Mouse (Mus musculus) central nervous system, embryonic 11.5 days (tissue): ENCODE results near the gene Krt84. TPM values are rescaled to one million over a fixed set of nuclear protein-coding genes. Genes with fewer than 3 reads are reported as not detected.

Source experiments
- polyA plus RNA-seq: library from polyadenylated mRNA; depleted of rRNA; stranded (reverse); fragments of >200 nt; gene quantifications from 2 replicates; pipeline ENCODE4 v1.2.3, GENCODE M21; 2012; rRNA removed

Gene Krt84
- not detected in 2 replicates for polyA plus RNA-seq

DNA sequence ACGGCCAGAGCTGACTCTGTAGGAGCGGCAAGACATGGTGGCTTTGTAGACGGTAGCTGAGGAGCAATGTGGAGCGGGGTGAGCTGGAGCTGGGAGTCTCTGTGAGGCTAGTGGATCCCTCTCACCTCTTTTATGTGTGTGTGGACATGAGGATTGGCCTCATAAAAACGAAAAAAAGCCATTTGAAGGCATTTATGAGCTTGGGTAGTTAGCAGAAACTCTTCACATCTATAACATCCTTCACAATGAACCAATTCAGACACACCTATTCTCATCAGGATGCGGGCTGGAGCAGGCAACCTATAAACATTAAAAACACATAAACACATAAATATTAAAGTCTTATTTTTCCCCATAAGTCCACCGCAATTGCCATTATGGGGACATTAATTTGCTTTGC lies at the start of gene Krt84:
Gene Krt84, minus strand, starts transcription at position 101 of the 400 bp plus-strand sequence.

DNA sequence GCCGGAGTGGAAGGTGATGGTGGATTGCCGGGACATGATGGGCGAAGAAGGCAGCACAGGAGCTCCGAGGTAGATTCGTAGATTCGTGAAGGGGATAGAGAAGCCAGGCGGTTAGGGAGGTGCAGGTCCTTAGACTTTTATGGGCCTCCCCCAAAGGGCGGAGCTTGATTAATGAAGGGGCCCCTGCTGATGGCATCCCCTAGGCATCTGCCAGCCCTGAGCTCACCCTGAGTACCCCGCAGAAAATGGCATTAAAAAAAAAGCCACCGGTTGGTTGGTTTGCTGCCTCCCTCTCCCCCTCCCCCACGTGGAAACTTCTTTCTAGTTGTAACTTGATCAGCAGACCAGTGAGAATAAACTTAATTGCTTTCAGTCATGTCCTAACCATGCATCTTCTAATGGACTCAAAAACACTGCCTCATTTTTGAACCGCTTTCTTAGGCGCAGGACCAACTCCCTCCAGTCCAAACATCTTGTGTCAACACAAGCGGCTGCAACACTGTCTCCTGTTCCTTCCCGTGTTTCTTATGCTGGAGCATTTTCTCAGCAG lies 41.3 kb upstream of the Krt84 start, which contains the start of gene Krt75:
Gene Krt75, minus strand, starts transcription at position 109 of the 550 bp plus-strand sequence.

DNA sequence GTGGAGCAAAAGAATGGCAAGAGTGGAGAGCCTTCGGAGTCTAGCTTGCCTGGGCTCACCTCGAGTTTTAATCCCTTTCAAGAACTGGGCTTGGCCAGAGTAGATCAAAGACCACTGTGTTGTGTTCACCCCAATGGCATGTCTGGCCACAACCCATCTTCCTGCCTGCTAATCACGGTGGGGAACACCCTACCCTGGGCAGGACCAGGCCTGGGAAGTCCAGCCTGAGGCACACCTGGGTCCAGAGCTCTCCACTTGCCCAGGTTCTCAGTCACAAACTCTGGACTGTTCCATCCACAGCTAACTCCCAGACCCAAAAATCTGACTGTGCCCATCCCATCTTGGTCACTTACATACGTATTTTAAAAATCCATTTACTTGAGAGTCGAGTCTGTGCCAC lies 30.2 kb upstream of the Krt84 start, which contains the start of gene Krt90:
Gene Krt90, minus strand, starts transcription at position 101 of the 400 bp plus-strand sequence.

DNA sequence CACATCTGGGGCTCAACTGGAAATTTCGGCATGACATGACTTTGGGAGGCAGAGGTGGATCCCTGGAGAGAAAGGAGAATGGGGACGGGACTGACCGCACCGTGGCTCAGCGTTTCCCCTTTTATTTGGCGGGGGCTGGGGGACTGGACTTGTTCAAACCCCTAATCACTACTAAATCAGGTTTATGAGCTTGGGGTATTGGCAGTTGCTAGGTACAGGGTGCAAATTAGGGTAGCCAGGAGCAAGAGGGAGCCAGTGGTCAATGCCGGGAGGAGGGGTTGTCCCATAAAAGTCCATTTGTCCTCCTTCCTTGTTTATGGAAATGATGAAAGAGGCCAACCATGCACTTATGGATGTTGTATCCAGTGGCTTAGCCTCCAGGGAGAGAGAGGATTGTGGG lies 17.9 kb upstream of the Krt84 start, which contains the start of gene Krt82:
Gene Krt82, minus strand, starts transcription at position 101 of the 400 bp plus-strand sequence.

DNA sequence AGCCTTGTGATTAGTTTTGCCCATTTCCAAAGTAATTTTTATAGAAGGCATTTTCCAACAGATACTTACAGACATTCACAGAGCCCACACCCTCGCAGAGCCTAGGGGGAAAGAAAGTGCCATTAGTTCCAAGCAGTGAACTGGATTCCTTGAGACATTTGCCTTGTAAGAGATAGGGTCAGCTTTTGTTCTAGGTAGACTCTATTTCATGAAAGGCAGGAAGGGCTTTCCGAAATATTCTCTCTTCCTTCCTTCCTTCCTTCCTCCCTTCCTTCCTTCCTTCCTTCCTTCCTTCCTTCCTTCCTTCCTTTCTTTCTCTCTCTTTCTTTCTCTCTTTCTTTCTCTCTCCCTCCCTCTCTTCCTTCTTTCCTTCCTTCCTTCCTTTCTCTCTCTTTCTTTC lies 15.5 kb downstream of the Krt84 start, which contains the start of gene Gm49425:
Gene Gm49425, minus strand, starts transcription at position 101 of the 400 bp plus-strand sequence.

DNA sequence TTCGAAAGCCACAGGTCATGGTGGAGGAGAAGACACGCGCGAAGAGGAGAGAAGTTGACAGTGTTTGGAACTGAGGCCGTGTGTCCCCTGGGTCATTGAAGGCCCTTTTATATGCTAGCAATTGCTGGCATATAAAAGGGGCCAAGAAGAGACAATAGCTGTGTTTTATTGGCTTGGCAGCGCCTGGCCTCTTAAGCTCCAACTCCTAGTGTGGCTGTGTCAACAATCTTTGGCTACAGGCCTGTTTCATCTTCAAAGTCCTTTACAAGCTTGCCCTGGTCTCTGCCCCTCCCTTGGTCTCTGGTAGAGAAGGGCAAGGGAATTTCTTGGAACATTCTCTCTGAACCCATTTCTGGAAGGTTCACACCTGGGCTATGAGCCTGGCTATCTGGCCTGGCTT lies 41.2 kb downstream of the Krt84 start, which contains the start of gene Krt83:
Gene Krt83, minus strand, starts transcription at position 82 of the 400 bp plus-strand sequence.

Other genes starting within 250 kb of the Krt84 start
- 51.6 and 56.7 TPM in 2 replicates for gene Atg101, start 248.5 kb downstream of the Krt84 start, polyA plus RNA-seq
- gene 6030408B16Rik, start 239.6 kb downstream of the Krt84 start, polyA plus RNA-seq = 0.28 and 1.3 TPM in 2 replicates
- 0.17 and 0.30 TPM in 2 replicates for gene Krt80, start 162.7 kb downstream of the Krt84 start, polyA plus RNA-seq
- 6.8 and 9.1 TPM in 2 replicates for gene Krt7, start 121.8 kb downstream of the Krt84 start, polyA plus RNA-seq
- gene Krt87, start 94.0 kb downstream of the Krt84 start, polyA plus RNA-seq = 0.06 and 0.27 TPM in 2 replicates
- not detected in 2 replicates for gene Krt88, start 85.1 kb downstream of the Krt84 start, polyA plus RNA-seq
- not detected in 2 replicates for gene Krt81, start 69.1 kb downstream of the Krt84 start, polyA plus RNA-seq
- not detected in 2 replicates for gene Krt86, start 59.3 kb downstream of the Krt84 start, polyA plus RNA-seq
- gene Krt83, start 41.3 kb downstream of the Krt84 start, polyA plus RNA-seq = not detected in 2 replicates
- gene Gm49425, start 15.6 kb downstream of the Krt84 start, polyA plus RNA-seq = not detected in 2 replicates
- not detected in 2 replicates for gene Krt82, start 17.8 kb upstream of the Krt84 start, polyA plus RNA-seq
- 0.23 and 0.34 TPM in 2 replicates for gene Krt90, start 30.1 kb upstream of the Krt84 start, polyA plus RNA-seq
- gene Krt75, start 41.1 kb upstream of the Krt84 start, polyA plus RNA-seq = 0.07 TPM in 1 of 2 replicates, not detected in the other
- gene Gm5414, start 95.4 kb upstream of the Krt84 start, polyA plus RNA-seq = not detected in 2 replicates
- not detected in 2 replicates for gene Gm5478, start 114.6 kb upstream of the Krt84 start, polyA plus RNA-seq
- not detected in 2 replicates for gene Krt6b, start 147.5 kb upstream of the Krt84 start, polyA plus RNA-seq
- gene Krt6a, start 161.5 kb upstream of the Krt84 start, polyA plus RNA-seq = 0.04 and 0.05 TPM in 2 replicates
- gene Krt5, start 180.1 kb upstream of the Krt84 start, polyA plus RNA-seq = 3.2 and 10.1 TPM in 2 replicates
- not detected in 2 replicates for gene Krt71, start 210.3 kb upstream of the Krt84 start, polyA plus RNA-seq